Mouse (Mus musculus): ENCODE measurements around the gene Vrk1. TPM values are rescaled to one million over a fixed set of nuclear protein-coding genes. Genes with fewer than 3 reads are reported as not detected.

Gene Vrk1
- polyA plus RNA-seq, 1 experiment: 22.8 TPM

DNA sequence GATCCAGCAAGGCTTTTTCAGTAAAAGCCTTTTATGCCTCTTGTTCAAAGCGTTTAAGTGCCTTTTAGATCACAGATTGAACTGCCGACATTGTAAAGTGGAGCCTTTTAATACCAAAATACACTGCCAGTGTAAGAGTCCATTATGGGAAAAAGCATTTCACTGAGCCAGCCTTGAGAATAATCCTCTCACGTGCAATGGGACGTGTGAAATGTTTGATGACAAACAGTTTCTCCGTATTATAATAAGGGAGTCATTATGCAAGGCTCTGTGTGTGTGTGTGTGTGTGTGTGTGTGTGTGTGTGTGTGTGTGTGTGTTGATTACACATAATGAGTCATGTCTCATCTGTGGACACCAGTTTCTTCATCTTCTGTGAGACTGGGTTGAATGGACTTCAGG, 17.3 kb upstream of the Vrk1 start:
- no peak for TF ChIP-seq CEBPB (IDR thresholded peaks at IDR 0.05; ENCODE audit: low read depth)
- no peak for TF ChIP-seq USF1 (IDR thresholded peaks at IDR 0.05; ENCODE audit: low read depth)
- no peak for TF ChIP-seq MAX (IDR thresholded peaks at IDR 0.05)
- no peak for TF ChIP-seq CTCF (IDR thresholded peaks at IDR 0.05; ENCODE audit: control insufficient read depth, insufficient read depth, insufficient read length)
- no peak for TF ChIP-seq MYOG (IDR thresholded peaks at IDR 0.05; ENCODE audit: control insufficient read depth, extremely low read depth, insufficient read length)
- no peak for TF ChIP-seq MYOD1 (IDR thresholded peaks at IDR 0.05; ENCODE audit: control insufficient read depth, insufficient read length, low read depth)
- TF ChIP-seq FOSL1 (IDR thresholded peaks at IDR 0.05; ENCODE audit: insufficient read depth, low read length, poor library complexity, severe bottlenecking): no peak
- H3ac ChIP-seq (ENCODE audit: control insufficient read depth, insufficient read length, low read depth): no peak overlapping the region

DNA sequence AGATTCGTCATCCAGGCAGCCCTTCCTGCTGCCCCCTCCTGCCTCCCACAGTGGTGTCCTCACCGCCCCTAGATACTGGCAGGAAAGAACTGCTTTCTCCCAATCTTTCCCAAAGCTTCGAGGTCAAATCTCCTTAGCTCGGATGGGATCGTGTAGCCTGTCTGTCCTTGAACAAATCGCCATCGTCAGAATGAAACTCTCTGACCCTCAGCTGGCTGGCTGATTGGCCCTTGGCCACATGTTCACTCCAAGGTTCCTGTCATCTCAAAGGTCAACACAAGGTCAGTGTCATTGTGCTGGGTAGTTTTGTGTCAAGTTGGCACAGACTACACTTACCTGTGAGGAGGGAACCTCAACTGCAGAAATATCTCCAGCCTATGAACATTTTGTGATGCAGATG, 16.7 kb upstream of the Vrk1 start:
- no peaks in the 10 kb centered on the region for H3K27me3 ChIP-seq (ENCODE audit: control insufficient read depth, insufficient read depth, insufficient read length)
- no peak overlapping the region for H3K4me3 ChIP-seq (ENCODE audit: insufficient read depth, poor library complexity, severe bottlenecking)
- no peak overlapping the region for H3ac ChIP-seq (ENCODE audit: control insufficient read depth, insufficient read length, low read depth)
- TF ChIP-seq CTCF (IDR thresholded peaks at IDR 0.05; ENCODE audit: control insufficient read depth, insufficient read depth, insufficient read length) (no peak), FOSL1 (IDR thresholded peaks at IDR 0.05; ENCODE audit: insufficient read depth, low read length, poor library complexity, severe bottlenecking) (no peak), MYOG (IDR thresholded peaks at IDR 0.05; ENCODE audit: control insufficient read depth, extremely low read depth, insufficient read length) (no peak), MAX (IDR thresholded peaks at IDR 0.05) (no peak), MYOD1 (IDR thresholded peaks at IDR 0.05; ENCODE audit: control insufficient read depth, insufficient read length, low read depth) (no peak), CEBPB (IDR thresholded peaks at IDR 0.05; ENCODE audit: low read depth) (no peak), USF1 (IDR thresholded peaks at IDR 0.05; ENCODE audit: low read depth) (no peak)
- H3K79me2 ChIP-seq (ENCODE audit: control insufficient read depth, insufficient read depth): no peaks in the 10 kb centered on the region
- H3K36me3 ChIP-seq (ENCODE audit: control insufficient read depth, insufficient read depth): no peaks in the 10 kb centered on the region
- no peaks in the 10 kb centered on the region for H3K79me3 ChIP-seq (ENCODE audit: low read depth)

More for the DNA sequence above, 17.3 kb upstream of the Vrk1 start:
- Histone ChIP-seq H3K36me3 (ENCODE audit: control insufficient read depth, insufficient read depth) (no peaks in the 10 kb centered on the region), H3K79me2 (ENCODE audit: control insufficient read depth, insufficient read depth) (no peaks in the 10 kb centered on the region), H3K4me3 (ENCODE audit: insufficient read depth, poor library complexity, severe bottlenecking) (no peak overlapping the region), H3K79me3 (ENCODE audit: low read depth) (no peaks in the 10 kb centered on the region), H3K27me3 (ENCODE audit: control insufficient read depth, insufficient read depth, insufficient read length) (no peaks in the 10 kb centered on the region)

DNA sequence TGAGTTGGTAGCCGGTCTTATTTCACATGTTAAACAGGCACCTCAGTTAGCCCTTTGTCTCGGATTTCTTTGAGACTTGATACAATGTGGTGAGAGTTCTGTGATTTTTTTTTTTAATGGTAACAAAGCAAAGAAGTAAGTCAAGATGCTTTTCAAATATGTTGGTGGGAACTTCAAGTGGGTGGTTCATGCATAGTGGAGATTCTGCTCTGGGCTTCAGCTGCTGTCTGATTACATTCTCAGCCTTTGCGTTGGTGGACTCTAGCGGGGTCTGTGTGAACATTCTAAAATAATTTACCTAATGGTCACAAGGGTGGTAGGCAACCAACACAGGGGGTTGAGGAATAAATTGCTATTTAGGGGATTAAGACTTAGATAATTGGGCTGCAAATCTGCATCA, 14.1 kb upstream of the Vrk1 start:
- Histone ChIP-seq H3K27me3 (ENCODE audit: control insufficient read depth, insufficient read depth, insufficient read length) (peaks cover 3% of the 10 kb centered on the region), H3ac (ENCODE audit: control insufficient read depth, insufficient read length, low read depth) (no peak overlapping the region), H3K36me3 (ENCODE audit: control insufficient read depth, insufficient read depth) (no peaks in the 10 kb centered on the region), H3K79me3 (ENCODE audit: low read depth) (no peaks in the 10 kb centered on the region), H3K4me3 (ENCODE audit: insufficient read depth, poor library complexity, severe bottlenecking) (no peak overlapping the region), H3K79me2 (ENCODE audit: control insufficient read depth, insufficient read depth) (no peaks in the 10 kb centered on the region)
- TF ChIP-seq USF1 (IDR thresholded peaks at IDR 0.05; ENCODE audit: low read depth) (no peak), MAX (IDR thresholded peaks at IDR 0.05) (no peak), CTCF (IDR thresholded peaks at IDR 0.05; ENCODE audit: control insufficient read depth, insufficient read depth, insufficient read length) (no peak), MYOG (IDR thresholded peaks at IDR 0.05; ENCODE audit: control insufficient read depth, extremely low read depth, insufficient read length) (no peak), CEBPB (IDR thresholded peaks at IDR 0.05; ENCODE audit: low read depth) (no peak), MYOD1 (IDR thresholded peaks at IDR 0.05; ENCODE audit: control insufficient read depth, insufficient read length, low read depth) (no peak), FOSL1 (IDR thresholded peaks at IDR 0.05; ENCODE audit: insufficient read depth, low read length, poor library complexity, severe bottlenecking) (no peak)

DNA sequence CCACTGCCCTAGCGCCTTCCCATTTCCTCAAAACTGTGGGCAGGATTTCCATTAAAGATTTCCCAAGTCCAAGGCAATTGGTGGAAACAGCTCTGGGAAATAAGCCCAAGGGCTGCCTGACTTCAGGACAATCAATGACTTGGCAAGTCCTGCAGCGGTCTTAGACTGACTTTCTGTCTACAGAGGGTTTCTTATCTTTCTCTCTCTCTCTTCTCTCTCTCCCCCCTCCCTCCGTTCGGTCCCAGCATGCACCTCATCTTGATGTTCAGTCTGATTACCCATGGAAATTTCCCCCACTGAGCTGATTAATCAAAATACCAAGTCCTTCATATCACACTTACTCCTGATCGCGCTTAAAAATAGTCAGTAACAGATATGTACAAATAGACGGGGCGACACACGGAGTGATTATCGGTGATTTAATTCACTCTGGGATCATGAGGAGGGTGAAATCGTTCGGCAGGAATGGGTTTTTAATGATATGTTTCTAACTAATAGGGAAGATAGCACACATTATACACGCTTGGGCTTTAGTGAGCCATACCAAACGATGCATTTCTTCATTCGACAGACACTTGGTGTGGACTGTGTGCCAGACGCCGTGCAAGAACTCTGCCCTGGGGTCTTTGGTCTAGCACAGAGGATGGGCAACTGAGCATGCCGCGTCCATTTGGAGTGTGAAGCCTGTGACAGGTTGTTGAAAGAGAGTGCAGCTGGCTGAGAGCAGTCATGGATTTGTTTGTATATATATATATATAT, 12.8 kb upstream of the Vrk1 start:
- TF ChIP-seq MYOD1 (IDR thresholded peaks at IDR 0.05; ENCODE audit: control insufficient read depth, insufficient read length, low read depth): no peak
- no peak for TF ChIP-seq CTCF (IDR thresholded peaks at IDR 0.05; ENCODE audit: control insufficient read depth, insufficient read depth, insufficient read length)
- no peak for TF ChIP-seq FOSL1 (IDR thresholded peaks at IDR 0.05; ENCODE audit: insufficient read depth, low read length, poor library complexity, severe bottlenecking)
- no peak for TF ChIP-seq CEBPB (IDR thresholded peaks at IDR 0.05; ENCODE audit: low read depth)
- no peak for TF ChIP-seq USF1 (IDR thresholded peaks at IDR 0.05; ENCODE audit: low read depth)
- TF ChIP-seq MYOG (IDR thresholded peaks at IDR 0.05; ENCODE audit: control insufficient read depth, extremely low read depth, insufficient read length): no peak
- TF ChIP-seq MAX (IDR thresholded peaks at IDR 0.05): no peak
- Histone ChIP-seq H3K79me3 (ENCODE audit: low read depth) (no peaks in the 10 kb centered on the region), H3ac (ENCODE audit: control insufficient read depth, insufficient read length, low read depth) (no peak overlapping the region), H3K36me3 (ENCODE audit: control insufficient read depth, insufficient read depth) (no peaks in the 10 kb centered on the region), H3K79me2 (ENCODE audit: control insufficient read depth, insufficient read depth) (no peaks in the 10 kb centered on the region), H3K4me3 (ENCODE audit: insufficient read depth, poor library complexity, severe bottlenecking) (no peak overlapping the region), H3K27me3 (ENCODE audit: control insufficient read depth, insufficient read depth, insufficient read length) (peaks cover 3% of the 10 kb centered on the region)

DNA sequence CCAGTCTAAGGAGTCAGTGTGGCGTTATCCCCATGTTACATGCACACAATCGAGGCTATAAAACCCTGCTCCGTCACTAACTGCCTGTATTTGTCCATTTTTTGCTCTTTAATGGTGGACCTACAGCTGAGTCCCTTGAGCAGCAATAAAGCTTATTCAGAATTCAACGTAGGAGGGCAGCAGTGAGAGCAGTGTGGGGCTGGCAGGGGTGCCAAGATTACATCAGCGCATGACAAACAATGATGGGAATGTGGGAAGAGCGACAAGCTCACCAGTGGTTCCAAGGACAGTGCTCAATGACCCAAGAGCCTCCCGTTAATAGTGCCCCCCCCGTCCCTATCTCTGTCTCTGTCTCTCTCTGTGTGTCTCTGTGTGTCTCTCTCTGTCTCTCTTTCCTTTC, 8.3 kb upstream of the Vrk1 start:
- H3K79me2 ChIP-seq (ENCODE audit: control insufficient read depth, insufficient read depth): no peaks in the 10 kb centered on the region
- no peak overlapping the region for H3K4me3 ChIP-seq (ENCODE audit: insufficient read depth, poor library complexity, severe bottlenecking)
- no peaks in the 10 kb centered on the region for H3K36me3 ChIP-seq (ENCODE audit: control insufficient read depth, insufficient read depth)
- no peak overlapping the region for H3ac ChIP-seq (ENCODE audit: control insufficient read depth, insufficient read length, low read depth)
- no peaks in the 10 kb centered on the region for H3K79me3 ChIP-seq (ENCODE audit: low read depth)
- peaks cover 3% of the 10 kb centered on the region for H3K27me3 ChIP-seq (ENCODE audit: control insufficient read depth, insufficient read depth, insufficient read length)
- TF ChIP-seq MYOG (IDR thresholded peaks at IDR 0.05; ENCODE audit: control insufficient read depth, extremely low read depth, insufficient read length) (no peak), FOSL1 (IDR thresholded peaks at IDR 0.05; ENCODE audit: insufficient read depth, low read length, poor library complexity, severe bottlenecking) (no peak), MAX (IDR thresholded peaks at IDR 0.05) (no peak), CEBPB (IDR thresholded peaks at IDR 0.05; ENCODE audit: low read depth) (no peak), MYOD1 (IDR thresholded peaks at IDR 0.05; ENCODE audit: control insufficient read depth, insufficient read length, low read depth) (no peak), CTCF (IDR thresholded peaks at IDR 0.05; ENCODE audit: control insufficient read depth, insufficient read depth, insufficient read length) (no peak)
